Mouse (Mus musculus) stomach, postnatal 0 days (tissue): ENCODE measurements at regions not wholly inside any gene's neighbourhood (a gene's known extent, or its start where the extent isn't known, plus 50 kb on each side); places are given as distances from the start of the nearest gene placed in this dataset.

ENCODE experiments used
- ATAC-seq: fragments of 200-750 bp; cut with Nextera tagmentation; 2 replicates; pipeline ENCODE4 v1.8.0; 2017; ENCODE audit not compliant: low FRiP score, low TSS enrichment
- DNase-seq: peaks from one replicate; pipeline ENCODE4 v3.0.0-alpha.2; 2016; ENCODE audit warnings: low spot score
- H3K27ac ChIP-seq: fragments of 300-500 bp; sonication (generic); replicated peaks from 2 replicates; pipeline ENCODE4 v1.5.1; 2014; ENCODE audit warnings: mild to moderate bottlenecking, control low read depth
- H3K27me3 ChIP-seq: fragments of 300-500 bp; sonication (generic); 2 replicates; pipeline ENCODE4 v1.6.1; 2014; ENCODE audit warnings: low read length; ENCODE audit not compliant: control insufficient read depth, insufficient read depth
- H3K36me3 ChIP-seq: fragments of 300-500 bp; sonication (generic); 2 replicates; pipeline ENCODE4 v1.6.1; 2014; ENCODE audit warnings: low read length, mixed read lengths; ENCODE audit not compliant: control insufficient read depth, insufficient read depth
- H3K4me1 ChIP-seq: fragments of 300-500 bp; sonication (generic); replicated peaks from 2 replicates; pipeline ENCODE4 v1.6.1; 2014; ENCODE audit warnings: antibody characterized with exemption; ENCODE audit not compliant: control insufficient read depth, insufficient read depth
- H3K4me2 ChIP-seq: fragments of 300-500 bp; sonication (generic); replicated peaks from 2 replicates; pipeline ENCODE4 v1.6.1; 2014; ENCODE audit warnings: low read depth, mild to moderate bottlenecking, control low read depth, moderate library complexity
- H3K4me3 ChIP-seq: fragments of 300-500 bp; sonication (generic); 2 replicates; pipeline ENCODE4 v1.5.1; 2014; ENCODE audit warnings: low read depth, low read length, control low read depth
- H3K9ac ChIP-seq: fragments of 300-500 bp; sonication (generic); 2 replicates; pipeline ENCODE4 v1.6.1; 2014; ENCODE audit warnings: mild to moderate bottlenecking, low read length, control low read depth, mixed read lengths
- H3K9me3 ChIP-seq: fragments of 300-500 bp; sonication (generic); 2 replicates; pipeline ENCODE4 v1.6.1; 2016; ENCODE audit warnings: low read length; ENCODE audit not compliant: control insufficient read depth
- CTCF ChIP-seq: IDR thresholded peaks from 2 replicates; pipeline ENCODE4 v1.5.1; 2016; ENCODE audit warnings: antibody characterized with exemption, low read depth, mild to moderate bottlenecking, moderate library complexity
- EP300 ChIP-seq: optimal IDR thresholded peaks from 2 replicates; pipeline ENCODE3; 2016; ENCODE audit warnings: antibody characterized with exemption
- WGBS: fragments of 180-500 bp; shearing (Covaris S2); extraction: QIAGEN DNeasy Blood & Tissue Kit; methylation state at CpG from one replicate; pipeline ENCODE4 v1.1.7; 2014; 5-methylcytosine and 5-hydroxymethylcytosine counted together

DNA sequence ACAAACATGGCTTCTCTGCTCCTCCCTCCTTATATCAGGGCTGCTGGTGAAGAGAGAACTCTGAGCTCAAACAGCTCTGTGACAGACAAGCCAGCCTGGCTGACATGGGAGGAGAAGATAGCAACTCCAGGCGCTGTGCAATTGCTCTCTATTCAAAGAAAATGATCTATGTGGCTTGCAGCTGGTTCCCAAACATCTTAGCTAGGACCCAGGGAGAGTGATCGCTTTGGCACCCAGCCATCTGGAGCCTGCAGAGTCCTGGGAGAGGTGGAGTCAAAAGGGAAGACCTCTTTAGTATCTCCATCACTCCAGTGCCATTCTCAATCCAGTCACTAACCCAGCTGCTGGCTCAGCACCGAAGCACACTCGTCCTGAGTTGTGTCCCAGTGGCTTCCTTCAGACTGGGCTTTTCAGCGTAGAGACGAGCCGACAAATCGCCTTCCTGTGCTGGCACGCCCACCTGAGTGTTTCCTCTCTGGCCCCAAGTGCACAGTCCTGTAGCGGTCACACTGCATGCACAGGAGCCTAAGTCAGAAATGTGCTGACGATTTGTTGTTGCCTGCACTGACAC, 145.1 kb upstream of the Phyhipl start:
- WGBS: 46% methylated on average over 11 of the region's 11 CpGs
- DNase-seq: no peak

DNA sequence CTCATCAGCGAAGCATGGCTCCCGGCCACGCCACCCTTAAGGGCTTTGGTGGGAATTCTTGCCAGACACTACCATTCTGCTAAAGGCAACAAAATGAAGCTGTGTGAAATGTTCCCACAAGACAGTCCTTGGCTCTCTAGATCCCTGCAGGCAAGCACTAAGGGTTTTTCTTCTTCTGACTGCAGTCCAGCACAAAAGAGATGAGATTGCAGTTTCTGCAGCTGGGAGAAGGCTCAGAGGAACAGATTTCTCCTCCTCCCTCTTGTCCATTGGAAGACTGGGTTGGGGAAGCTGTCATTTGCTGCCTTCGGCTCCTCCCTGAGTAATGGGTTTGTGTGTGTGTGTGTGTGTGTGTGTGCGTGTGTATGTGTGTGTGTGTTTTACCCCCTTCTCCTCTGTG, 144.1 kb upstream of the Phyhipl start:
- ATAC-seq (no peak), DNase-seq (no peak)
- no peaks in the 10 kb centered on the region for H3K9me3 ChIP-seq
- H3K27me3 ChIP-seq: no peaks in the 10 kb centered on the region
- 81% methylated on average over 5 of the region's 5 CpGs for WGBS
- TF ChIP-seq EP300: no peak
- TF ChIP-seq CTCF: no peak
- H3K4me3 ChIP-seq: no peak overlapping the region
- no peaks in the 10 kb centered on the region for H3K36me3 ChIP-seq
- H3K4me1 ChIP-seq: no peaks in the 10 kb centered on the region
- no peak overlapping the region for H3K9ac ChIP-seq
- H3K27ac ChIP-seq: no peak overlapping the region
- H3K4me2 ChIP-seq: no peak overlapping the region

More for the DNA sequence above, 145.1 kb upstream of the Phyhipl start:
- Histone ChIP-seq H3K4me1 (no peaks in the 10 kb centered on the region), H3K9ac (no peak overlapping the region), H3K27ac (no peak overlapping the region), H3K27me3 (no peaks in the 10 kb centered on the region), H3K4me2 (no peak overlapping the region), H3K36me3 (no peaks in the 10 kb centered on the region), H3K9me3 (no peaks in the 10 kb centered on the region), H3K4me3 (no peak overlapping the region)
- TF ChIP-seq CTCF: no peak
- no peak for TF ChIP-seq EP300
- ATAC-seq: no peak

DNA sequence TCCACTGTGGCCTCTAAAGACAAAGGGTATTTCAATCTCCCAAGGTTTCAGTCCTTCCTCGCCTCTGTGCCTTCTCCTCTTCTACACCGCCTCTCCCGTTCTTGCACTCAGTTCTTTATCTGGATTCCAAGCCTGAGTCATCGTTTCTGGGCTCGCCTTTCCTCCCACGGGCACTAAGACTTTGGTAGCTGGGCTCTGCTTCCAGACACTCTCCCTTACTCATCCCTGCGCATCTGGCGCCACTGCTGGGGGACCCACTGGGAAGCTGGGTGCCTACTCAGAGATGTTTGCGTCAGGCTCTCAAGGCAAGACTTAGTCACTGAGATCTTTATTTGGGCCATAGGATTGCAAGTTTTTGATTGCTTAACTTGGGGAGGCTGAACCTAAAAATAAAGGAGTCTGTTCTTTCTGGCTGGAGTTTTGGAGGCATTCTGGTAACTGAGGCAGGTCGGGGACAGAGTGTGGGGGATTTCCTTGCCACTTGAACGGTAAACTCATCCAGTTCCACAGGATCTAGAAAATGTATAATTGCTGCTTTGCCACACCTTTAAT, 143.5 kb upstream of the Phyhipl start:
- Histone ChIP-seq H3K36me3 (no peaks in the 10 kb centered on the region), H3K27me3 (no peaks in the 10 kb centered on the region), H3K4me3 (no peak overlapping the region), H3K27ac (no peak overlapping the region), H3K4me2 (no peak overlapping the region), H3K9ac (no peak overlapping the region), H3K4me1 (no peaks in the 10 kb centered on the region), H3K9me3 (no peaks in the 10 kb centered on the region)
- no peak for DNase-seq
- 81% methylated on average over 11 of the region's 11 CpGs for WGBS
- no peak for ATAC-seq
- TF ChIP-seq EP300: no peak
- no peak for TF ChIP-seq CTCF

DNA sequence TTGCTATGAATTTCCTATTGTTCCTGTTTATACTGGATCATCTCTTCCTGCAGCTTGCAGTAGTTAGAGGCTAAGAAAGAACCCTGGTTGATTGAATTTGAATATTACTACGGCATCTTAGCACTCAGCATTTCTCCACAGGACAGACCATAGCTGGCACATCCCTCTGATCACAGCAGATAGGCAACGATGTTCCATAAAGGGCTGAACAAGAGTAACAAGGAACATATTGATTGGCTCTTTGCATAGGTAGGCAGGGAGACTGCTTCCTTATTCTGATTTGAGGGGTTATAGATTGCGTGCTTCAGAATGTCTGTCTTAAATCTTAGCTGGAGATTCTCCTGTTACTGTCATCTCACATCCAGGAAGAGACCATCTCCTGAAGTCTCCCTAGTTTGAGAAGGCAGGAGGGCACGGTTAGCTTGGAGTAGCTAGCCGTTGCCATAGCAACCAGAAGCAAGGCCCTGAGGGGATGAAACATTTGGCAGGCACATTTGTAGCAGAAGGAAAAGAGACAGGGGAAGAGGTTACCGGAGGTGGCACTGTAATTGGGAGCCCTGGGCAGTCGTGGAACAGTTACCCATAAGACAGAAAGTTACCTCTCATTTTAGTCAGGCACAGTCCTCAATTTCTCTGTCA, 133.2 kb upstream of the Phyhipl start:
- Histone ChIP-seq H3K27ac (no peak overlapping the region), H3K27me3 (no peaks in the 10 kb centered on the region), H3K36me3 (no peaks in the 10 kb centered on the region), H3K9ac (no peak overlapping the region), H3K9me3 (no peaks in the 10 kb centered on the region), H3K4me2 (no peak overlapping the region), H3K4me1 (no peaks in the 10 kb centered on the region), H3K4me3 (no peak overlapping the region)
- no peak for TF ChIP-seq CTCF
- DNase-seq (no peak), ATAC-seq (no peak)
- 59% methylated on average over 7 of the region's 7 CpGs for WGBS

DNA sequence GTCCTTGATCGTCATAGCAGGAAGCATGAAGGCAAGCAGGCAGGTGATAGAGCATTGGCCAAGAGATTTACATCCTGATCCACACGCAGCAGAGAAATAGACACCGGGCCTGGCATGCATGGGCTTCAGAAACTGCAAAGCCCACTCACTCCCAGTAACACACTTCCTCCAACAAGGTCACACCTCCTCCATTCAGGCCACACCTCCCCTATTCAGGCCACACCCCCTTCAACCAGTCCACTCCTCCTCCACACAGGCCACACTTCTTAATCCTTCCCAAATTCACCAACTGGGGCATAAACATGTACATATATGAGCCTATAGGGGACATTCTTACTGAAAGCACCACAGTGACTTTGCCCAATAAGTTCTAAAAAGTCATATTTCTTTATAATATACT, 125.3 kb upstream of the Phyhipl start:
- H3K4me3 ChIP-seq: no peak overlapping the region
- ATAC-seq: no peak
- H3K27me3 ChIP-seq: no peaks in the 10 kb centered on the region
- no peaks in the 10 kb centered on the region for H3K9me3 ChIP-seq
- no peaks in the 10 kb centered on the region for H3K4me1 ChIP-seq
- H3K36me3 ChIP-seq: no peaks in the 10 kb centered on the region
- no peak for DNase-seq
- H3K4me2 ChIP-seq: no peak overlapping the region
- 93% methylated on average over 3 of the region's 3 CpGs for WGBS
- TF ChIP-seq CTCF (no peak), EP300 (no peak)
- no peak overlapping the region for H3K27ac ChIP-seq
- no peak overlapping the region for H3K9ac ChIP-seq

DNA sequence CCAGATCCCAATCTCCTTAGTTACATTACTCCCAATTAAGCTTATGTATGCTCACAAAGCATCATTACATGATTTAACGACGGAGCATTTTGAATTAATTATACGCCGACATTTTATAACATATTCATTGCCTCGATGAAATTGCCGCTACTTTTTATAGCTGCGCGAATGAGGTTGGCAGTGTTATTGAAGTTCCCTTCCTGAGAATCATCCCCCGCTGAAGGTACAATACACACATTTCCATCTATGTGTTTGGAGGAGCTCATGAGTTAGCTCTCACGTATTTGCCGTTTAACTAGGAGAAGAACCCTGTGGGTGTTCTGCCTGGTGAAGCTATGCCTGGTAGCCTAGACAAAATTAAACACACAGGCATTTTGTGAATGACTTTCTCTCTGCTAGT, 122.8 kb upstream of the Phyhipl start:
- DNase-seq (no peak), ATAC-seq (no peak)
- no peaks in the 10 kb centered on the region for H3K4me1 ChIP-seq
- 85% methylated on average over 11 of the region's 11 CpGs for WGBS
- H3K9ac ChIP-seq: no peak overlapping the region
- no peak overlapping the region for H3K4me3 ChIP-seq
- H3K9me3 ChIP-seq: no peaks in the 10 kb centered on the region
- no peak for TF ChIP-seq EP300
- TF ChIP-seq CTCF: no peak
- no peaks in the 10 kb centered on the region for H3K36me3 ChIP-seq
- no peak overlapping the region for H3K27ac ChIP-seq
- no peaks in the 10 kb centered on the region for H3K27me3 ChIP-seq
- no peak overlapping the region for H3K4me2 ChIP-seq
